Mouse (Mus musculus): Measurements from ENCODE around the gene Gm20721. TPM values are rescaled to one million over a fixed set of nuclear protein-coding genes. Genes with fewer than 3 reads are reported as not detected.

Gene Gm20721
- polyA plus RNA-seq, 1 experiment: 0.07 TPM

DNA sequence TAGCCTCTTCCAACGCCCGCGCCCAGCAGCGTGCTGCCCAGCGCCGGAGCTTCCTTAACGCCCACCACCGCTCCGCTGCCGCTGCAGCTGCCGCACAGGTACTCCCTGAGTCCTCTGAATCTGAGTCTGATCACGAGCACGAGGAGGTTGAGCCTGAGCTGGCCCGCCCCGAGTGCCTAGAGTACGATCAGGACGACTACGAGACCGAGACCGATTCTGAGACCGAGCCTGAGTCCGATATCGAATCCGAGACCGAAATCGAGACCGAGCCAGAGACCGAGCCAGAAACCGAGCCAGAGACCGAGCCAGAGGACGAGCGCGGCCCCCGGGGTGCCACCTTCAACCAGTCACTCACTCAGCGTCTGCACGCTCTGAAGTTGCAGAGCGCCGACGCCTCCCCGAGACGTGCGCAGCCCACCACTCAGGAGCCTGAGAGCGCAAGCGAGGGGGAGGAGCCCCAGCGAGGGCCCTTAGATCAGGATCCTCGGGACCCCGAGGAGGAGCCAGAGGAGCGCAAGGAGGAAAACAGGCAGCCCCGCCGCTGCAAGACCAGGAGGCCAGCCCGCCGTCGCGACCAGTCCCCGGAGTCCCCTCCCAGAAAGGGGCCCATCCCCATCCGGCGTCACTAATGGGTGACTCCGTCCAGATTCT lies 61.6 kb downstream of the Gm20721 start:
- WGBS: 46% methylated on average over 58 of the region's 58 CpGs
- Histone ChIP-seq H3K27me3 (ENCODE audit: control insufficient read depth, insufficient read depth, low read length) (no peaks in the 10 kb centered on the region; the same call in 1 of the 2 replicates), H3K4me1 (ENCODE audit: control insufficient read depth, insufficient read depth, low read length) (no peaks in the 10 kb centered on the region), H3K27ac (ENCODE audit: insufficient read depth, low read length) (no peak overlapping the region), H3K4me3 (replicated peaks; ENCODE audit: insufficient read depth, low read depth, low read length) (no peak overlapping the region)
- no peak for DNase-seq
- TF ChIP-seq CTCF (IDR thresholded peaks at IDR 0.05; ENCODE audit: borderline replicate concordance, insufficient read depth, low read depth, low read length): no peak

DNA sequence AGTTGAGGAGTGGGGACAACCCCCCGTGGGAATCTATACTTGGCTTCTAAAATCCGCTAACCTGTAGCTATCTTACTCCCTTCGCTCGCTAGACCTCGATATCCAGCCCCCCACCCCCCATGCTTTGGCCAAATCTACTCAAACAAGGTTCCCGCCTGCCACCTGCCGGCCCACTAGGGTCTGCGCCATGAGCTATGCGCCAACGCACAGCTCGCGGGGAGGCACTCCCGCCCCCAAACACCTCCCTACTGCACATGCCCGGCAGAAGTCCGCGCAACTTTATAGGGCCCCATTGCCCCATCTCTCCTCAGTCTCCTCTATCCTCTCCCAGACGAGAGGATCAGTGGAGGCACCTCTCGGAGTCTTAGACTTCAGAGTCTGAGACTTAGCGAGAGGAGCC lies 62.5 kb downstream of the Gm20721 start, which contains the start of gene Gnas:
Gene Gnas (plus strand): TSS at position 310 of the 400 bp plus-strand sequence.
- TF ChIP-seq CTCF (IDR thresholded peaks at IDR 0.05; ENCODE audit: borderline replicate concordance, insufficient read depth, low read depth, low read length) (peak; percentile 29; the same call in 1 of the 2 replicates), POLR2A (IDR thresholded peaks at IDR 0.05; ENCODE audit: borderline replicate concordance, insufficient read depth, low read length) (no peak)
- Histone ChIP-seq H3K27me3 (ENCODE audit: control insufficient read depth, insufficient read depth, low read length) (no peaks in the 10 kb centered on the region; the same call in 1 of the 2 replicates), H3K27ac (ENCODE audit: insufficient read depth, low read length) (no peak within 1 kb of the TSS), H3K4me1 (ENCODE audit: control insufficient read depth, insufficient read depth, low read length) (no peaks in the 10 kb centered on the region), H3K4me3 (replicated peaks; ENCODE audit: insufficient read depth, low read depth, low read length) (no peak within 1 kb of the TSS)
- WGBS: 42% methylated on average over 19 of the region's 19 CpGs
- no peak for DNase-seq

DNA sequence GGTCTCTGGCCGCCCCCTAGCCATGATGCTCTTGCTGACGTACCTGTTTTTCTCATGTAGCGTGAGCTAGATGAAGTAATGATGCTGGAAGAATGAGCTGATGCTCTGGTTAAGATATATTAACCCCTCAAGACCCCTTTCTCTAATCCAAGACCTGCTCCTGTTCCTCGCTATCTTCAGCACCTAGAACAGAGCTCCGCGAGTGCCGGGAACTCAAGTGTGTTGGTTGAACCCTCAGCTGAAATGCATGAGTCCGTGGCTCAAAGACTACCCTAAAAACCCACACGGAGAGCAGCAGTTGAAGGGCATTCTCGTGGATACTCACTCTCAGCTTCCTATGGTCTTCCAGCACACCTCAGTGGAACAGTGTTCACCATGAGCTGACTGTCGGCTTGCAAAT lies 63.2 kb downstream of the Gm20721 start:
- 51% methylated on average over 11 of the region's 11 CpGs for WGBS
- Histone ChIP-seq H3K4me1 (ENCODE audit: control insufficient read depth, insufficient read depth, low read length) (no peaks in the 10 kb centered on the region), H3K27me3 (ENCODE audit: control insufficient read depth, insufficient read depth, low read length) (no peaks in the 10 kb centered on the region; the same call in 1 of the 2 replicates), H3K4me3 (replicated peaks; ENCODE audit: insufficient read depth, low read depth, low read length) (no peak overlapping the region), H3K27ac (ENCODE audit: insufficient read depth, low read length) (no peak overlapping the region)
- no peak for DNase-seq
- TF ChIP-seq POLR2A (IDR thresholded peaks at IDR 0.05; ENCODE audit: borderline replicate concordance, insufficient read depth, low read length) (no peak), CTCF (IDR thresholded peaks at IDR 0.05; ENCODE audit: borderline replicate concordance, insufficient read depth, low read depth, low read length) (no peak)

Other genes with a start within 250 kb of the Gm20721 start
- 44.3 and 48.2 TPM in 2 replicates for gene Npepl1, start 236.4 kb downstream of the Gm20721 start, polyA plus RNA-seq (2012; rRNA removed)
- gene Gnas, start 62.4 kb downstream of the Gm20721 start, polyA plus RNA-seq (2012; rRNA removed): 2,758 and 2,923 TPM in 2 replicates
- 74.0 and 77.4 TPM in 2 replicates for gene Nelfcd, start 69.1 kb upstream of the Gm20721 start, polyA plus RNA-seq (2012; rRNA removed)
- gene Ctsz, start 92.3 kb upstream of the Gm20721 start, polyA plus RNA-seq (2012; rRNA removed): 64.2 and 70.7 TPM in 2 replicates
- gene Tubb1, start 104.0 kb upstream of the Gm20721 start, polyA plus RNA-seq (2012; rRNA removed): 0.07 and 0.14 TPM in 2 replicates
- 679 and 697 TPM in 2 replicates for gene Atp5e, start 117.4 kb upstream of the Gm20721 start, polyA plus RNA-seq (2012; rRNA removed)
- gene Prelid3b, start 126.4 kb upstream of the Gm20721 start, polyA plus RNA-seq (2012; rRNA removed): 86.2 and 87.5 TPM in 2 replicates